Mouse (Mus musculus) lung, postnatal 4 days (tissue): ENCODE measurements at regions not wholly inside any gene's neighbourhood (a gene's known extent, or its start where the extent isn't known, plus 50 kb on each side); places are given as distances from the start of the nearest gene placed in this dataset.
"Not testable (repeated sequence)": the region's sequence is repeated elsewhere in the genome, so short reads cannot be mapped to it uniquely, and the experiment has no call there.

Source experiments
- DNase-seq, 2 experiments: peaks; one replicate each; pipeline ENCODE4 v3.0.0; 2021

DNA sequence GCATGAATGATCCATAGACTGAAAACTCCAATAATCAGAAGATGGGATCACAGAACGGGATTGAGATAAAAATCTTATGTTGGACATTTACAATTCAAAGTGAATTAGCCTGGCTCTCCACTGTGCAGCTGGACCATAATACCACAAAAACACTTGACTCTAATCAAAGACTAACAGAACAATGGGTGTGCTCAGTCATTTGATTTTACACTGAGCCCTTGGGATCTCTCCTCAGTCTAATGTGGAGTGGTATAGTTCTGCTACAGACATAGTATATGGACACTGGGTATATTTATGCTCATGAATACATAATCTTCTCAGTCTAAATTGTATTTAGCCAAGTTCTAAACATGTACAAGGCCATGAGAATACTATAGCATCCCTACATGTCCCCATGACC lies 149.4 kb upstream of the Gm10306 start:
- DNase-seq: no peak

DNA sequence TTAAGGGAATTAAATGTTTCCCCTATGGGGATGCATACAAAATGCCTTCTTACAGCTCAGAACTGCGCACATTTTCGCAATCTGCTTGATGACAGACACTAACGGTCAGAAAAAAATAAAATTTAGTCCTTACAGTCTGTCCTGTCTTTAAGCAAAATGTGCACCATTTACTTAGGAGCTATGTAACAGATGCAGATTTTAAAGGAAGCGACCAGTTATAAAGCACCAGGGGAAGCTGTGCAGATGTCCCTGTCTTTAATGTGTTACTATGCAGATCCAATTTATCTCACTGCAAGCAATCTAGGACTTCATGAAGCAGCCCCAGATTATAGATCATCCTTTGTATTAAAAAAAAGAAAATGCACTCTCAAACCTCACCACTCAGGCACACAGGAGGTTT lies 148.8 kb upstream of the Gm10306 start:
- DNase-seq: no peak

DNA sequence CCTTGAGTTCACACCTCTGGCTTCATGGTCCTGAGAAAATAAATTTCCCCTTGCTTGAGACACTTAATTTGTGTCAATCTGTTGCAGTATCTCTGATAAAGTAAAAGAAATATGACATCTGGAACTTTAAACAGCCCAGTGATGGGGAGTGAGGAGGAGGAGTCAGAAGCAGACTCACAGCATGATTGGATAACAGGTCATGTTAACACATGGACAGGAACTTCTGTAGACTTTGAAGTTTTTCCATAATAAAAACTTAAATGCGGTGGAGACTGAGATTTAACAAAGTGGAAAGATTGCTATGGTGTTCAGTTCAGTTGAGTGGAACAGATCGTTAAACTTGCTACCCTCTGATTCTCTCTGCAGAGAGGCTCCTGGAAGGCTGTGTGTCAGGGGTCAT lies 143.7 kb upstream of the Gm10306 start:
- no peak for DNase-seq

- not testable (repeated sequence) for DNase-seq
Measured at GRCm38 (mm10) chr4:94425525-94425924, 130.8 kb upstream of the Gm10306 start.

DNA sequence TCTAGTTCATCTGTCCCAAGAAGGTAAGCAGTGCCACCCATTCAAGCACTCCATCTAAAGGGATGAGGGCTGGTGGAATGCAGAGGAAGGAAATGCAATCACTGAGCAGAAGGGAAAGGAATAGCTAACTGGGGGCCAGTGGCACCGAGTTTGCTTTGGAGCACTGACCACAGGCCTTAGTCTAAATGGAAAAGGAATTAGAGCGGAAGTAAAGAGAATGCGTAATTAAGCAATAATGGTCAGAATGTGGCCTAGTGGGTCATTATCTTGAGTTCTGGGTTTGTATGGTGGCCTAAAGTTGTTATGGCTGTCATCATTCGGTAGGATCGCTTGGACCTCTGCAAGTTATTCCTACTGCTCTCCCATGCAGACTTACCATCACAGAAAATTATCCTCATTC lies 128.8 kb upstream of the Gm10306 start:
- no peak for DNase-seq

GRCm38 (mm10) chr4:94432005-94432404 lies 124.3 kb upstream of the Gm10306 start:
- DNase-seq: no peak

DNA sequence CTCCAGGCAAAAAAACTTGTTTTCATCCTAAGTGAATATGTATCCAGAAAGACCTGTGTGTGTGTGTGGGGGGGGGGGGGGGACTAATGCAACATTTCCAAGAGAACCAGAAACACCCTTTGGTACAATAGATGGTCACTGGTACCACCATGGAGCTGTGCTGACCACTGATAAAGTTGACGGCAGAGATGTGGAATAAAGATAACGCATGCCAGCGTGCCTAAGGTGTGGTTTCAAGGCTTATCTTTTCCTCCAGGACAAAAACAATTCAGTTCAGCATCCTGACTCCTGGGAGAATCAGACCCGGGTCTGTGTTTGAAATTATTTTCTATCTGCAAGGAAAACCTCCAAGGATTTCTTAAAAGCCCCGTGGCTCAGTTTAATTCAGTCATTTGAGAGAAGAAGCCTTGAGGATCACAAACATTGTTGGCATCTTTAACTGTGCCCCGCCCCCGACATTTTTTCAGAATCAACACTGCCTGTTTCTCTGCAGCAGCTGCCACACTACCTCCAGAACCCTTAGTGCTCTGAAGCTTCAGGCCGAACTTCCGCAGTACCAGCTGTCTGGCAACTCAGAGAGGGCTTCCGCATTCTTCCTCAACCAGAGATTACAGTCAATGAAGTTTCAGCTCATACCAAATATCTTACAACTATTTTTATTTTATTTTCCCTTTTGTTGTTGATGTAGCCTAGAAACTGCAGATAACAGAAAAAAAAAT lies 118.5 kb upstream of the Gm10306 start:
- peak in 1 of 2 experiments; percentile 26 for DNase-seq

- DNase-seq: no peak
Measured at GRCm38 (mm10) chr4:94439159-94439836, 117.0 kb upstream of the Gm10306 start.

- DNase-seq: no peak
Measured at GRCm38 (mm10) chr4:94446604-94447003, 109.7 kb upstream of the Gm10306 start.
